Mouse (Mus musculus) layer of hippocampus, adult 11-12 months (tissue): ENCODE results near the gene Zfp185.
A peak's percentile ranks its signal among the peaks of the same experiment; 100 is the strongest.

ENCODE experiments used
- DNase-seq: peaks from one replicate; pipeline ENCODE4 v3.0.0; 2022; ENCODE audit warnings: low spot score

The Zfp185 gene

GRCm38 (mm10) chrX:72986841-72987519 lies at the start of gene Zfp185:
Zfp185 (plus strand) TSS chrX:72987339.
- no peak for DNase-seq

GRCm38 (mm10) chrX:72953464-72953863 lies 33.7 kb upstream of the Zfp185 start:
- no peak for DNase-seq

- DNase-seq: no peak
These were observed 30.7 kb upstream of the Zfp185 start for GRCm38 (mm10) chrX:72956486-72956885.

- peak; percentile 19 for DNase-seq
These were observed 26.7 kb upstream of the Zfp185 start for GRCm38 (mm10) chrX:72960431-72960830.

- no peak for DNase-seq
These were observed 25.6 kb upstream of the Zfp185 start for GRCm38 (mm10) chrX:72961511-72961910.

- DNase-seq: no peak
These were observed 24.4 kb upstream of the Zfp185 start for GRCm38 (mm10) chrX:72962743-72963142.

GRCm38 (mm10) chrX:72982831-72983230 lies 4.3 kb upstream of the Zfp185 start:
- no peak for DNase-seq

GRCm38 (mm10) chrX:72985607-72986006 lies 1.5 kb upstream of the Zfp185 start:
- DNase-seq: no peak

GRCm38 (mm10) chrX:72987520-72987905 lies 374 bp downstream of the Zfp185 start:
- DNase-seq: no peak

- no peak for DNase-seq
These were observed 1.3 kb downstream of the Zfp185 start for GRCm38 (mm10) chrX:72988431-72988830.

GRCm38 (mm10) chrX:72990581-72990980 lies 3.4 kb downstream of the Zfp185 start:
- DNase-seq: no peak

GRCm38 (mm10) chrX:72992291-72992919 lies 5.3 kb downstream of the Zfp185 start:
- DNase-seq: no peak

GRCm38 (mm10) chrX:72995542-72995941 lies 8.4 kb downstream of the Zfp185 start:
- no peak for DNase-seq

GRCm38 (mm10) chrX:73003110-73003509 lies 16.0 kb downstream of the Zfp185 start:
- no peak for DNase-seq

- no peak for DNase-seq
These were observed 18.5 kb downstream of the Zfp185 start for GRCm38 (mm10) chrX:73005678-73006077.

GRCm38 (mm10) chrX:73007597-73008479 lies 20.7 kb downstream of the Zfp185 start:
- DNase-seq: peak; percentile 96

- DNase-seq: no peak
These were observed 25.7 kb downstream of the Zfp185 start for GRCm38 (mm10) chrX:73012846-73013245.

- DNase-seq: no peak
These were observed 49.9 kb downstream of the Zfp185 start, which contains the start of gene Pnma5 for GRCm38 (mm10) chrX:73037003-73037402. Pnma5 (minus strand) TSS chrX:73037103.

GRCm38 (mm10) chrX:73038831-73039230 lies 51.7 kb downstream of the Zfp185 start:
- no peak for DNase-seq

- DNase-seq: no peak
These were observed 52.5 kb downstream of the Zfp185 start for GRCm38 (mm10) chrX:73039666-73040065.

- peak; percentile 95 for DNase-seq
These were observed 66.9 kb downstream of the Zfp185 start for GRCm38 (mm10) chrX:73053860-73054563.

GRCm38 (mm10) chrX:73061528-73061927 lies 74.4 kb downstream of the Zfp185 start:
- DNase-seq: no peak
